Mouse (Mus musculus): ENCODE data around the gene Plekhm3.

Gene Plekhm3

GRCm38 (mm10) chr1:64817709-64818108 lies 138.9 kb downstream of the Plekhm3 start:
- no peak for DNase-seq

- no peak for DNase-seq
Measured at GRCm38 (mm10) chr1:64813182-64813581, 143.4 kb downstream of the Plekhm3 start.

GRCm38 (mm10) chr1:64811956-64812355 lies 144.7 kb downstream of the Plekhm3 start:
- no peak for DNase-seq

GRCm38 (mm10) chr1:64809085-64809484 lies 147.5 kb downstream of the Plekhm3 start:
- no peak for DNase-seq

GRCm38 (mm10) chr1:64807766-64808165 lies 148.9 kb downstream of the Plekhm3 start:
- DNase-seq = no peak

- no peak for DNase-seq
Measured at GRCm38 (mm10) chr1:64805217-64805616, 151.4 kb downstream of the Plekhm3 start.

- no peak for DNase-seq
Measured at GRCm38 (mm10) chr1:64802631-64803030, 154.0 kb downstream of the Plekhm3 start.

- DNase-seq = no peak
Measured at GRCm38 (mm10) chr1:64797621-64798020, 159.0 kb downstream of the Plekhm3 start.

- no peak for DNase-seq
Measured at GRCm38 (mm10) chr1:64796867-64797582, 159.6 kb downstream of the Plekhm3 start.

- no peak for DNase-seq
Measured at GRCm38 (mm10) chr1:64795284-64796040, 161.2 kb downstream of the Plekhm3 start.

- DNase-seq = no peak
Measured at GRCm38 (mm10) chr1:64794096-64794495, 162.5 kb downstream of the Plekhm3 start.

- DNase-seq = no peak
Measured at GRCm38 (mm10) chr1:64793234-64793530, 163.4 kb downstream of the Plekhm3 start.

- no peak for DNase-seq
Measured at GRCm38 (mm10) chr1:64792521-64793233, 163.9 kb downstream of the Plekhm3 start.

- DNase-seq = no peak
Measured at GRCm38 (mm10) chr1:64791826-64792225, 164.8 kb downstream of the Plekhm3 start.

- no peak for DNase-seq
Measured at GRCm38 (mm10) chr1:64790806-64791790, 165.5 kb downstream of the Plekhm3 start.

- no peak for DNase-seq
Measured at GRCm38 (mm10) chr1:64787701-64788515, 168.7 kb downstream of the Plekhm3 start.

- DNase-seq = no peak
Measured at GRCm38 (mm10) chr1:64779863-64780262, 176.8 kb downstream of the Plekhm3 start.

- DNase-seq = no peak
Measured at GRCm38 (mm10) chr1:64779415-64779814, 177.2 kb downstream of the Plekhm3 start.

GRCm38 (mm10) chr1:64773305-64773704 lies 183.3 kb downstream of the Plekhm3 start:
- DNase-seq = no peak

- DNase-seq = no peak
Measured at GRCm38 (mm10) chr1:64770169-64770568, 186.5 kb downstream of the Plekhm3 start.

- DNase-seq = no peak
Measured at GRCm38 (mm10) chr1:64761646-64762045, 195.0 kb downstream of the Plekhm3 start.

GRCm38 (mm10) chr1:64757766-64758165 lies 198.9 kb downstream of the Plekhm3 start:
- no peak for DNase-seq

All from spleen, adult 18-20 months (tissue).